Mouse (Mus musculus): ENCODE results near the gene Kndc1. TPM values are rescaled to one million over a fixed set of nuclear protein-coding genes. Genes with fewer than 3 reads are reported as not detected.

The Kndc1 gene
- total RNA-seq, 4 experiments from 2014 or later = 0.93 to 3.0 (median 2.4) TPM

GRCm38 (mm10) chr7:139905661-139906060 lies 11.2 kb downstream of the Kndc1 start:
- DNase-seq = peak; percentile 36

GRCm38 (mm10) chr7:139908176-139908575 lies 13.7 kb downstream of the Kndc1 start:
- no peak for DNase-seq

- DNase-seq = no peak
Measured at GRCm38 (mm10) chr7:139909469-139909868, 15.0 kb downstream of the Kndc1 start.

GRCm38 (mm10) chr7:139910204-139910835 lies 15.8 kb downstream of the Kndc1 start:
- no peak for DNase-seq

GRCm38 (mm10) chr7:139914141-139915047 lies 19.9 kb downstream of the Kndc1 start:
- no peak for DNase-seq

- no peak for DNase-seq
Measured at GRCm38 (mm10) chr7:139915646-139916257, 21.3 kb downstream of the Kndc1 start.

- DNase-seq = no peak
Measured at GRCm38 (mm10) chr7:139916345-139916744, 21.8 kb downstream of the Kndc1 start.

GRCm38 (mm10) chr7:139918262-139918661 lies 23.8 kb downstream of the Kndc1 start:
- DNase-seq = no peak

- DNase-seq = no peak
Measured at GRCm38 (mm10) chr7:139930732-139931131, 36.2 kb downstream of the Kndc1 start.

GRCm38 (mm10) chr7:139936705-139937104 lies 42.2 kb downstream of the Kndc1 start:
- DNase-seq = no peak

GRCm38 (mm10) chr7:139937138-139937537 lies 42.6 kb downstream of the Kndc1 start:
- DNase-seq = no peak

GRCm38 (mm10) chr7:139937810-139938209 lies 43.3 kb downstream of the Kndc1 start:
- no peak for DNase-seq

GRCm38 (mm10) chr7:139940476-139941209 lies 46.1 kb downstream of the Kndc1 start:
- no peak for DNase-seq

- no peak for DNase-seq
Measured at GRCm38 (mm10) chr7:139943674-139944281, 49.3 kb downstream of the Kndc1 start, which contains the start of gene Utf1. Gene Utf1, plus strand, starts transcription at chr7:139943789.

- DNase-seq = no peak
Measured at GRCm38 (mm10) chr7:139944291-139945240, 50.1 kb downstream of the Kndc1 start.

- DNase-seq = no peak
Measured at GRCm38 (mm10) chr7:139945516-139945915, 51.0 kb downstream of the Kndc1 start.

- DNase-seq = no peak
Measured at GRCm38 (mm10) chr7:139946032-139946431, 51.5 kb downstream of the Kndc1 start.

- no peak for DNase-seq
Measured at GRCm38 (mm10) chr7:139949893-139950282, 55.4 kb downstream of the Kndc1 start.

GRCm38 (mm10) chr7:139950283-139950971 lies 55.9 kb downstream of the Kndc1 start:
- no peak for DNase-seq

- DNase-seq = no peak
Measured at GRCm38 (mm10) chr7:139951079-139951478, 56.6 kb downstream of the Kndc1 start.

Data from adrenal gland, adult 8-10 months (tissue).